Mouse (Mus musculus): Measurements from ENCODE around the gene Tgfbr3. TPM values are rescaled to one million over a fixed set of nuclear protein-coding genes. Genes with fewer than 3 reads are reported as not detected.

The Tgfbr3 gene
- total RNA-seq, 2 experiments from 2014 or later: 7.8 to 9.9 TPM

DNA sequence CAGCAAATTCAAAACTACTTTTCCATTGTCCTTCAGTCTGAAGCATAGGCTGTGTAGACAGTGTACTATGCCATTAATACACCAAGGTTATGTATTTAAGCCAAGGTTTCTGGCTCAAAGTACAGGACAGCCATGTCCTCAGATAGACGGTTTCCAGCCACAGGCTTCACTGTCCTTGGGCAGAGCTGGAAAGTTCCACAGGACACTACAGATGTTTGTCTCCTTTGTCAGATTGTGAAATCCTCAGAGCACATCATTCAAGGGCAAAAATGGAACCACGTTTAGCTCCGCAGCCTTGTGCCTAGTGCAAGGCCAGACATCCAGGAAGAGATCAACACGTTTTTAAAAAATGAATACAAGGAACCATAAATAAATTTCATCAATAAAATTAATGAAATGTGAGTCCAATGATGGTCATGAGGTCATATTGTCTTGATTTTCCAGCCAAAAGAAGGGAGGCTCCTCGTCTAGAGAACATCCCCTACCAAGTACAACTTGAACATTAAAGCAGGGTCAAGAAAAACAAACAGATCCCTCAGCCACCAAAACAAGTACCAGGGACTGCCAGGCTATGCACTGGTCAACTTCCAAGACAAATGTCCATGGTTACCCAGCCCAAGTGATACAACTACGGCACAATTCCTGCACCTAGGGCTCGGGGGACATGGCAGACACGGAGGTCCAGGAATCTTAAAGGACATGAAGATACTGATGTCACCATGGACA is 105.1 kb downstream of the Tgfbr3 start:
- intact Hi-C loops (cut with DNase I): no loop called here
- no peak for DNase-seq (ENCODE audit: low spot score in 2 of 2)

DNA sequence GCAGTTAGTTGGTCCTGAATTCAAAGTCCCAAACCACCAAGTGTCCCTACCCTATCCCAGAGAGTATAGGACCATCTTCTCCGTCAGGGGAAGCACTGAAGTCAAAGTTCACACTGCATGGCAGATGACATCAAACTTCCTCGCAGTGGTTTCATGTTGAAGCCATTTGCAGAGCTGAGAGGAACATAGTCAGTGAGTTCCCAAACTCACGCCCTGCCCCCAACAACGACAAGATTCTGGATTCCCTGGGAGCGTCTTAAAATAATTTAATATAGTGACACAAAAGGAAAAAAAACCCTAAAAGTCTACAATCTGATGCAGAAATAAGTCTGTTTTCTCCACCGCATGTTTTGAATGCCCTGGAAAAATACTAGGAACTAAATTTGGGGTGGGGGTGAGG is 105.9 kb downstream of the Tgfbr3 start:
- intact Hi-C loops (cut with DNase I): no loop called here
- no peak for DNase-seq (ENCODE audit: low spot score in 2 of 2)

DNA sequence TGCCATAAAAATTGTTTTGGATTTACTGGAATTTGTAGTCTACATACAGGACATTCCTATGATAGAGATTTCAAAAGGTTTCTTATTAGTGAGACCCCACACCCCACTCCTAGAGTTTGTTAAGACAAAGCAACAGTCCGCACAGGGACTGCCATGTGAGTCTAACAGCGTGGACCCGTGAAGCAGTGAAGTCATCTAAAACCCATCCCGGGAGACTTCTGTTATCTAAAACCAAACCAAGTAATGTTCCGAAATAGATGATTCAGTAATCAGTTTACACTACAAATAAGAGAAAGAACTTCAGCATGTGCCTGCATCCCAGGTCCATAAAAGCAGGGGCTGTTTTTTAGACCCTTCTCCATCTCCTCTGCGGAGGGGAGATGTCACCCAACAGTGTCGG is 106.7 kb downstream of the Tgfbr3 start:
- intact Hi-C loops (cut with DNase I): no loop called here
- DNase-seq (ENCODE audit: low spot score in 2 of 2): no peak

DNA sequence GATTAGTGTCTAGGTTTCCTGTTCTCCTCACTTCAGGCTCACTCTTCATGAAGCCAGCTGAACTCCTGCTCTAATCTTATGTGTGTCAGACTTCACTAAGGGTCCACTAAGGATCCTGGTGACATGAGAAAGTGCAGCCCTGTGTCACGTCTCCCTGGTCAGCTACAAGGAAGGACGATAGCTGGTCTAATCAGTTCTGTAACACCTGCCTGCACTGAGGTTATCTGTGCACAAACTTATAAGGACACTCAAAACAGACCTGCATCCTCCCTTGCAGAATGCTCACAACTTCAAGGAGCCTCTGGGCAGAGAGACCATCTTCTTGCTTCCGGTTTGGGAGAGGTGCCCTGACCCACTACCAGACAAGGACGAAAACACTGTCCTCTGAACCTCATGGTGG is 107.6 kb downstream of the Tgfbr3 start:
- DNase-seq (ENCODE audit: low spot score in 2 of 2): no peak
- intact Hi-C loops (cut with DNase I): no loop called here

DNA sequence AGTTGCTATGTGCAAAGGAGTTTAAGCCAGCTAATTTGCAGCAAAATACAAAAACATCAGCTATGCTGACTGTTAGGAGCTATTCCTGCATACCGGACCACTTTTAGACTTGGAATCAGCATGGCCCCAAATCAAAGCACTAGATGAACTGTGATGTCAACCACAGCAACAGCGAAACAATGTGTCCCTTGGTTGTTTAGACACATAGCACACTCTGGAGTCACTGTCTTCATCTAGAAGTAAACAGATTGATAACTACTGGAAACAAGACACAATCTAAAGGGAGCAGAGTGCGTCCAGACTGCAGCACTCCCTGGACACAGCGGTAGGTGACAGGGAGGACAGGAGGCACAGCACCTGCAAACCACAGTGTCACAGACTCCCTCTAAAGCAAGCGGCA is 110.2 kb downstream of the Tgfbr3 start:
- no peak for DNase-seq (ENCODE audit: low spot score in 2 of 2)
- intact Hi-C loops (cut with DNase I): no loop called here

DNA sequence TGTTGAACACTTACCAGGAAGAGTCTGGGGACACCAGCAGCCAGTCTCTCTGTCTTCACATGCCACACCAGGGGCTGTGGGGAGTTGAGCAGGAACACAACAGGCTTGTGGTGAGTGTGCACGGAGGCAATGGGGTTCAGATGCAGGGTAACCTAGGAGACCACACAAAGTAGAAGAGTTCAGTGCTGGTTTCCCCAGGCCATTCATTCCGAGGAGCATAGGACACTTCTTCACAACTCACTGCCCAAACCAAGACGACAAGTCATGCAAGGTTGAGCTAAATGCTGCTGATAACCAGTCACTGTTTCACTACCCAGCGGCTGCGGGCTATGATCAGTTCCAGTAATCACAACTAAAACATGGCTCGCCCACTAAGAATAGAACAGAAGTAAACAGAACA is 111.6 kb downstream of the Tgfbr3 start:
- intact Hi-C loops (cut with DNase I): no loop called here
- no peak for DNase-seq (ENCODE audit: low spot score in 2 of 2)

DNA sequence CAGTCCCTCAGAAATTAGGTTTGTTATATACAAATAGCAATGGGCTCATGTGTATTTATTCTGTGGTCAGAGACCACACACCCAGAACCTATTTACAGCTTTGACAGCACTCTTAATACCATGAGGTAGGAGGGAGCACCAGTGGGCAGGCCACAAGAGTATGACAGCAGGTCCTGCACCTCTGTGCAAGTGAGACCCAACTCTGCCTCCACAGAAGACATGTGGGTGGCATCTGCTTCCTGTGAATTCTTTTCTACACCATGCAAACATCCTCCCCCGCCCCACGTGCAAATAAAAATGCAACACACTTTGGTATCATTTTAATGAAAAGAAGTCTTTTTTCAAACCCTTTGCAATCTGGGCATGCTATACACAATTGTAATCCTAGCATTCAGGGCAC is 112.2 kb downstream of the Tgfbr3 start:
- intact Hi-C loops (cut with DNase I): no loop called here
- DNase-seq (ENCODE audit: low spot score in 2 of 2): no peak

DNA sequence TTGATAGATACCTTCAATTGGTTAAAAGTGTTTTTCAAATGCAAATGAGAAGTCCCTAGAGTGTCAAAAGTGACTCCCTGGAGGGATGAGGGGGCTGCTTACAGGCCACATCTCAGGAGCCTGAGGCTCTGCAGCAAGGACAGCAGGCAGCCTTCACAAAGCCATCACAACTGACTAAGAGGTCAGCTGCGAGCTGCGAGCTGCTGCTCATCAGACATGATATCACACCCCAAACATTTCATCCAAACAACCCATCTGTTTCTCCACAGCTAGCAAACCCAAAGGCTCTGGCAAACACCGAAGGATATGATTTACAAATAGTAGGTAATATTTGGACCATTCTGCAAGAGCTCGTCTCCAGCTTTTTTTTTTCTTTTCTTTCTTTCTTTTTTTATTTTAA is 112.6 kb downstream of the Tgfbr3 start:
- no peak for DNase-seq (ENCODE audit: low spot score in 2 of 2)
- intact Hi-C loops (cut with DNase I): no loop called here

DNA sequence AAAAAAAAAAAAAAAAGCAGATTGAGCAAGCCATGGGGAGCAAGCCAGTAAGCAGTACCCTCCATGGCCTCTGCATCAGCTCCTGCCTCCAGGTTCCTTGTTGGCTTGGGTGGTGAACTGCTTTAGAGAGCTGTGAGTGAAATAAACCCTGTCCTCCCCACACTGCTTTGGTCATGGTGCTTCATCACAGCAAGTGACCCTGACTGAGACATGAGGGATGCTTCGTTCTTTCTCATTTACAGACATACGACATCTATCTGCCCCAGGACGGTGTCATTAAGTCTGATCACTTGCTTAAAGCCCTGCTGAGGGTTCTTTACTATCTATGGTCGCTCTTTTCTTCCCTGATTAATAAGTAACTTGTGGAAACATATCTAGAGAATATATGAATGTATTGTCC is 113.2 kb downstream of the Tgfbr3 start:
- intact Hi-C loops (cut with DNase I): no loop called here
- DNase-seq (ENCODE audit: low spot score in 2 of 2): no peak

DNA sequence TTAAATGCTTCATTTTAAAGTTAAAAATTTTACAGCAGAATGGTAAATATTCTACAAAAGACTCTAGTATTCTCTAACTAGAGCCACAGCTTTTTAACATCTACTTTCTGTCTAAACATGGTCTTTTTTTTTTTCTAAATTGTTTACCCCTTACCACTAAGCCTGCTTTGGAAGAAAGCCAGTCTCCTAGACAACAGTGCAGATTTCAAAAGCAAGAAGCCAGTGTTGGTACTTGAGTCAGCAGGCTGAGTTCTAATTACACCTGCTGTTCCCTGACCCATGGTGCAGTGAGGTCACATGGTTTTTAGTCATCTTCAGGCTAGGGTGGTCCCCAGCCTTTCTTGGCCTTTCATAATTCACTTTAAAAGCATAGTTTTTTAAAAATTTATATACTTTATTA is 115.2 kb downstream of the Tgfbr3 start:
- DNase-seq (ENCODE audit: low spot score in 2 of 2): no peak
- intact Hi-C loops (cut with DNase I): no loop called here

DNA sequence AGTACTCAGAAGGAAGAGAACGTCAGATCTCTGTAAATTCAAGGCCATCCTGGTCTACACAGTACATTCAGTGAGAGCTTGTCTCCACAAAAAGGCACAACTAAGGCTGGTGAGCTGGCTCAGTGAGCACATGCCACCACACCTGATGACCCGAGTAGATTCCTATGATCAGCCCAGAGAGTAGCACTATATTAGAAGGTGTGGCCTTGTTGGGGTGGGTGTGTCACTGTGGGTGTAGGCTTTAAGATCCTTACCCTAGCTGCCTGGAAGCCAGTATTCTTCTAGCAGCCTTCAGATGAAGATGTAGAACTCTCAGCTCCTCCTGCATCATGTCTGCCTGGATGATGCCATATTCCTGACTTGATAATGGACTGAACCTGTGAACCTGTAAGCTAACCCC is 115.9 kb downstream of the Tgfbr3 start:
- DNase-seq (ENCODE audit: low spot score in 2 of 2): no peak
- intact Hi-C loops (cut with DNase I): no loop called here

DNA sequence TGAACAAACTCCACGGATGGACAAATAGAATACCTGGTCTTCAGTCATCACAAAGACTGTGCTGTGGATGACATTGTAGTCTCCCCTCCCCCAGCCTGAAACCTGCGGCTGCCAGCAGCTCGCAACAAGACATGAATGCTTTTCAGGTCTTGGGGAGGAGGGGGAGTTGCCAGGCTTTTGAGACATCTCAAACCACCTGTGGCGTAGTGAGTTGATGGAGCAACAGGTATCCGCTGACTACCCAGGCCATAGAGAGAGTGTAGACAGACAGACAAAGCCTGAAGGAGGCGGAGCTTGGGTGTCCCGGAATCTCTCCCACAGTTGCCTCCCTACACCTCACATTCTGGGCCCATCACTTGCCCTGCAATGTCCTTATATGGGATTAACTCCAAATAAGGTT is 117.6 kb downstream of the Tgfbr3 start:
- no peak for DNase-seq (ENCODE audit: low spot score in 2 of 2)
- intact Hi-C loops (cut with DNase I): no loop called here

DNA sequence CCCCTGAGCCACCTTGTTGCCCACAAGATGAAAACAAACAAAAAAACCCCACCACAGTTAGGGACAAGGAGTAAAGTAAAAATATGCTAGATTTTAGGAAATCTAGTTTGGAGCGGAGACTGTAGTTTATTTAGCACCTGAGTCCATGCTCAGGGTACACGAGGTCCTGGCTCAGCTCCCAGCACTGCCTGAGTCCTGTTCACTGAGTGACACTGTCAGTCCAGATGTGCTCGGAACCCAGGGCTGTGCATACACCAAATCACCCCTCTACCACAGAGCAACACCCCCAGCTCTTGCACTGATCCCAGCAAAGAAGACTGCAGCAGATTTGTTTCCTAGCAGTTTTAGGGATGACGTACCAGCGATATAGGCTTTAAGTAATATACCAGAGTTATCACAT is 119.6 kb downstream of the Tgfbr3 start:
- DNase-seq (ENCODE audit: low spot score in 2 of 2): no peak
- intact Hi-C loops (cut with DNase I): loop anchor here (5.0 kb wide), 1 partner anchor 118 kb away; the partner anchor contains the start of gene Tgfbr3

DNA sequence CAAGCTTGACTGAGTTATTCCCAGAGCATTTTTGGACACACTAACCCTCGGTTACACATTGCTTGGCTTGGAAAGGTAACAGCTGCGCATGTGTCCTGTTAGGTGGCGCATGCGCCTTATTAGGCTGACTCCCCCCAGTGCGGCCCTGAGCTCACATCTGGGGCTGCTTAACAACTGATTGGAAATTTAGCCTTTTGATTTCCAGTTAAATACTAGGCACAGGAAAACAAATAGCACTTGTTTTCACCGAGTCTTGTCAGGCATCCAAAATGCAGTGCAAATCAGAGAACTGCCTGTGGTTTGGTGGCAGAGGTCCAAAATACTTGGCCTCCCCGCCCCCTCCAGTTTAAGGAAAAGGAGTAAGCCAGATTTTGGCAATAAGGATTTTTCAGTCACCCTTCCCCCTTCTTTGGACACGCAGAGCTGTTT is 121.5 kb downstream of the Tgfbr3 start:
- intact Hi-C loops (cut with DNase I): loop anchor here (5.0 kb wide), 1 partner anchor 119 kb away; the partner anchor contains the start of gene Tgfbr3

DNA sequence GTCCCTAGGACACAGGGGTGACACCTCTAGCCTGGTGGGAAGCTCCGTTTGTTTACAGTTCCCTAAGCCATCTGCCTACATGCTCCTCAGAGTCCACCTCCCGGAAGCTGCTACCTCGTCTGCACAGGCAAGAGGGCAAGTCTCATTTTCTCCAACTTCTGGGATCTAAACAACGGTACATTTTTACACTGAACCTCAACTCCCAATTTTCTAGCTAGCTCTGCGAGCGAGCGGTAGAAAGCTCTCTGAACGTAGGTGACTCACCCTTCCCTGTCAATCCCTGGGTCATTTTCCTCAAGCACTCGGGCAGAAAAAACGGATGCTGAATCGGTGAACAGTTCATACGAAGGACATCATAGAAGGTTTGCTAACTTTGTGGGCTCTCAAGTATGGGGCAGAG is 122.1 kb downstream of the Tgfbr3 start:
- intact Hi-C loops (cut with DNase I): loop anchor here (5.0 kb wide), 1 partner anchor 120 kb away; the partner anchor contains the start of gene Tgfbr3
- DNase-seq (ENCODE audit: low spot score in 2 of 2): peak in 1 of 2 experiments; percentile 8

More for the DNA sequence above, 121.5 kb downstream of the Tgfbr3 start:
- peak; percentile 66 to 82 for DNase-seq (ENCODE audit: low spot score in 2 of 2)

DNA sequence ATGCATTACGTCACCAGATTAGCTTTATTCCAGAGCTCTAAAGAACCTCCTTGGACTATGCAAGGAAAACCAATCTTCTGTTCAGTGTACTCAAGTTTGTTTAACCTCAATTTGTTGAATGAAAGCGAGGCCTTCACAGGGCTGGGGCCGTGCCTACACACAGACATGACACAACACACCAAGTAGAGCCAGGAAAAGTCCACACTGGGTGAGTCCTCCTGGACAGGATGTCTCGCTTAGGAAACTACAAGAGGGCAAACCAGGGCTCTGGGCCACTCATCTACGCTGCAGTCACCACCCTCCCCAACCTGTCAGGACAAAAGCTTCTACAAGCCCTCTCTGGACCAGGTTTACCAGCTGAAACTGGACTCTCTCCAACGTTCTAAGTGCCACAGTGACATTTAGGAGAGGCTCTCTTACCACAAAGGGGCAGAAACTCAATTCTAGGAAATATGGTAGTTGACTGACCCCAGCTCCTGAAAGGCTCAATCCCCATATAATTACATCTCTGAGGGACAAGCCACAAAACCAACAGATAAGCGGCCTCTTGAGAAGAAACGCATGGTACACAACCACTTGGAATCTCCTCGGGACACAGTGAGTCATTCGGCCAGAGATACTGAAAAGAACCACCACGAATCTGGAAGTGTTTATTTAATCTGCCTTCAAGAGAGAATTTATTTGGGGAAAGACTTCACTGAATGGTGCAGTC is 122.6 kb downstream of the Tgfbr3 start:
- peak in 1 of 2 experiments; percentile 4 for DNase-seq (ENCODE audit: low spot score in 2 of 2)
- intact Hi-C loops (cut with DNase I): loop anchor here (5.0 kb wide), 1 partner anchor 120 kb away; the partner anchor contains the start of gene Tgfbr3

DNA sequence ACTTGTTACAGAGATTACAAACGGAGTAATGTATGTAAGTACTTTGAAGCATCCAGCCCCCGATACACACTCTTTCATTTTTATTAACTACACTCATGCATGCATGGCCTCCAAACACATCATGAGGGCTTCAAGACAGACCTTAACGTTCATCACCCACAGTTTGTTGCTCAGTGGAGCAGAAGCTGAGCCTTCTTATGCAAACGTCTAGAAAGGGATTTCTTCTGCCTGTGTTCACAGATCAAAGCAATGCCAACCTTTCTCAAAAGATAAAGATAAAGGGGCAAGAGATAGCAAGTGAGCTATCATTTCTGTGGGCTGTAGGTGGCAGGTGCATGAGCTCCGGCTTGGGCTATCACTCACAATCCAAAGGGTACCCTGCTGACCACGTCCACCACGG is 123.7 kb downstream of the Tgfbr3 start:
- intact Hi-C loops (cut with DNase I): loop anchor here (5.0 kb wide), 1 partner anchor 122 kb away; the partner anchor contains the start of gene Tgfbr3

DNA sequence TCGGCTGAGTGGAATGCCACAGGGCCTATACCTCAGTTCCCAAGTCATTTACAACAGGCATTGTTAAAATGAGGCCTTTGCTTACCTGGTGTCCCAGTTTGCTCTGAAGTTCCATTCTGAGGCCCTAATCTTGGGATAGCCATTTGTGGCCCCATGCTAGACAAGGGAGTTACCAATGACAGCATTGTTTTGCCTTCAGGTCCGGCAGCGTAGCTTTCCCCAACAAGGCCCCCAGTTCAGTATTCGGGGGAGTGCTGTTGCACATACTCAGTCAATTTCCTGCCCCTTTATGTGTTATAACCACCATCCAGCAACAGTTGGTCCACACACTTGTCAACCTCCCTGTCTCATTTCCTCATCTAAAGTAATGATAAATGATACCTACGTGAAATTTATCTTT is 124.2 kb downstream of the Tgfbr3 start:
- intact Hi-C loops (cut with DNase I): loop anchor here (5.0 kb wide), 1 partner anchor 122 kb away; the partner anchor contains the start of gene Tgfbr3
- DNase-seq (ENCODE audit: low spot score in 2 of 2): no peak

More for the DNA sequence above, 123.7 kb downstream of the Tgfbr3 start:
- no peak for DNase-seq (ENCODE audit: low spot score in 2 of 2)

DNA sequence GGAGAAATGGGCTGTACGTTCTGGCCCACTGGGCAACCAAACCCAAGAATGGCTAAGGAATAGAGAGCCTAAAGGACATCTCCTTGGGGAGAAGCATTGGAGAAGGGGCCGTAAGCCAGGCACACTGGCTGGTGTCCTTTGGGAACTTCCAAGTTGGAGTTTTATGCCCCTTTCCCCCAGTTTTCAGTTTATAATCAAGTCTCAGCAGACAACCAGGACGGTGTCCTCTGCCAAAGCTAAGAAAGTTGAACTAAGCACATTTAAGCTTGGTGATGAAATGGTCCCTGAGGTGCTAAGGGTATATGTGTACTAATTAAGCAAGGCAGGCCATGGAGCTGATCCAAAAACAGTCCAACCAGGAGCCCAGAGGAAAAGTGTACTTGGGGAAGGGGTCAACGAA is 124.6 kb downstream of the Tgfbr3 start:
- intact Hi-C loops (cut with DNase I): loop anchor here (5.0 kb wide), 1 partner anchor 122 kb away; the partner anchor contains the start of gene Tgfbr3

DNA sequence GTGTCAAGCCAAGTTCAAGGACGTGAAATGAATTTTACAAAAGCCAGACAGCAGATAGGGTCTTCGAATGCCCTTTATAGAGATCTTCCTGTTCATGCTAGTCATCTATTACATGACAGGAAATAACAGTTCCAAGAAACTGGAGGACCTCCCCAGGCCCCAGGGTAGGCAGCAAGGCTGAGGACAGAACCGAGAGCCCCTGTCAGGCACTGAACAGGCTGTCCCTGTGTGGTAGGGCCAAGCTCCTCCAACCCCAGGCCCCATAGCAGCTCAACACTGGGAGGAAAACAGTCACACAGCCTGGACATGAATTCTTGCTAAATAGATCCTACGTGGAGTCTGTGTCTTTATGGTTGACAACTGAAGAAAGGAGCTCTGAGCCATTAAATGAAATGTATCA is 125.3 kb downstream of the Tgfbr3 start:
- no peak for DNase-seq (ENCODE audit: low spot score in 2 of 2)
- intact Hi-C loops (cut with DNase I): no loop called here

More for the DNA sequence above, 124.6 kb downstream of the Tgfbr3 start:
- no peak for DNase-seq (ENCODE audit: low spot score in 2 of 2)

DNA sequence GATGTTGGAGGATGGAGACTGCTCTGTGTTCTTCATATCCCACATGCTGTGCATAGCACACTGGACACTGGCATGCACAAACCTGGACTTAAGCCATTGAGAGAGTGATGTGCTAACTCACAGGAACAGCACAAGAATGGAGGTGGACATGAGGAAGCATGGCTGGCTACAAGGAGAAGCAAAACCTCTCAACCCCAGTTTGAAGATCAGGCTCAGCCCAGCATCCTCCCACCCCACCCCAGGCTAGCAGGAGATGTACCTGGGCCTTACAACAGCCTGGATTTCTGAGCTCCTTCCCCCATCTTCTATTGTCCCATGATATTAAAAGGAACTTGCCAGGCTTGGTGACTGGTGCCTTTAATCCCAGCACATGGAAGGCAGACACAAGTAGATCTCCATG is 126.1 kb downstream of the Tgfbr3 start:
- DNase-seq (ENCODE audit: low spot score in 2 of 2): no peak
- intact Hi-C loops (cut with DNase I): no loop called here
